Mouse (Mus musculus) mouse trophoblast stem cell (cell line): ENCODE data around the gene Ufsp2.

ENCODE experiments used
- in situ Hi-C, 2 experiments: fragments of 300-500 bp; cut with MseI, MboI; formaldehyde crosslinking; loops; 2 replicates in 1 of 2; 3 replicates in 1 of 2; pipeline ENCODE4 v1.15.1; 2025

Ufsp2 gene

GRCm38 (mm10) chr8:46010746-46011680, 35.7 kb downstream of the Ufsp2 start:
- in situ Hi-C loops = no loop called here

GRCm38 (mm10) chr8:46022203-46022602, 46.9 kb downstream of the Ufsp2 start:
- in situ Hi-C loops = no loop called here

- in situ Hi-C loops = no loop called here
Measured at GRCm38 (mm10) chr8:46022758-46023157, 47.4 kb downstream of the Ufsp2 start.

- in situ Hi-C loops = no loop called here
Measured at GRCm38 (mm10) chr8:46024392-46024791, 49.1 kb downstream of the Ufsp2 start.

GRCm38 (mm10) chr8:46036217-46036616, 60.9 kb downstream of the Ufsp2 start:
- in situ Hi-C loops = no loop called here

- in situ Hi-C loops = no loop called here
Measured at GRCm38 (mm10) chr8:46039666-46040065, 64.3 kb downstream of the Ufsp2 start.

- in situ Hi-C loops = no loop called here
Measured at GRCm38 (mm10) chr8:46040260-46040659, 64.9 kb downstream of the Ufsp2 start.
